Mouse (Mus musculus) cortical plate, adult 2 months (tissue): Measurements from ENCODE around the gene Kcns1.

Source experiments
- CTCF ChIP-seq: fragments of 200-500 bp; IDR thresholded peaks from 2 replicates; pipeline ENCODE4 v1.5.1; 2011; ENCODE audit warnings: mild to moderate bottlenecking, control low read depth, low read length; ENCODE audit not compliant: insufficient read depth; ENCODE audit errors: extremely low read depth
- POLR2A ChIP-seq: fragments of 200-500 bp; IDR thresholded peaks from 2 replicates; pipeline ENCODE4 v1.6.1; 2011; ENCODE audit warnings: mild to moderate bottlenecking, low read length, control low read depth; ENCODE audit not compliant: insufficient read depth; ENCODE audit errors: extremely low read depth

DNA sequence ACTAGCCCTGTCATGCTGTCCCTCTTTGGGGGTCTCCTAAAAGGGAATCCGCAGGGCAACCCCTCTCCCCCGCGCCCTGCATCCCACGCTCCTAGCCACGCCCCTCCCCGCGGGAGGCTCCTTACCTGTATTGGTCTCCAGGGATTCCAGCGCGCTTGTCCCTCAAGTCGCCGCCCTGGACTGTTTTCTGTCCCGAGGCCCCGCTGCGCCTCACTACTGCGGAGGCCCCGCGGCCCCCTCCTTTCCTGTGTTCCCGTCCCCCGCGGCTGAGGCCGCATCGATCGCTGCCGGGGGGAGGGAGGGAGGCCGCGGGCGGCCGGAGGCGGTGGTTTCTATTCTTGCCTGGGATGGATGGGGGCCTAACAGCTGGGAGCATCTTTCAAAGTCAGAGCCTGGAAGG lies at the start of gene Kcns1:
- TF ChIP-seq POLR2A: no peak
- no peak for TF ChIP-seq CTCF
